ENCODE assay signal across 16 mouse cellular contexts in the genomic region with DNA sequence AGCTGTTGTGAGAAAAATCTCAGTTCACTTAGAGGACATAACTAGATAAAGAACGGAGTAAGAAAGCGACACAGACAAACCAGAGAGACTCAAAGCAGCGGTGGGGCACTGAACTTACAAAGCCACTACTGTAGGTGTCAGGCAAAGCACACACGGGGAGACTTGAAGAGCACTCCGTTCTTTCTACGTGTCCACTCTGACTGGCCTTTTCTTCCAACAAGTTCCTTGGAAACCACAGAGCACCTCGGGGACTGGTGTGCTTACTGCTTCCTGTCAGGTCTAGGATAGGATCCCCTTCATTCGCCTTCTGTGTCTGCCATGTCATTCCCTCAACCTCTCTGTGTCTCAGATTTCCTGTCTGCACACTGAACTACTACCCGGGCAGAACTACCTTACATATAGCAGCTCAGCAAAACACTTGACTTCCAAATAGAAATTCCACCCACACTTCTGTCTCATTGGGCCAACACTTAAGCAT.
DNase-seq lines count a peak whose midpoint lies in the region; ATAC-seq and TF ChIP-seq lines count a peak whose summit lies in the region.
"Had no signal": no experiment of that assay in that cellular context is flagged by ENCODE, and none has a peak within 500 bp of the region (broad histone marks: within the 10 kb centered on the region; RNA-seq: fewer than 3 reads in every experiment).

No protein-coding gene starts in this region.

- no peak overlapping the region for H3K9ac ChIP-seq in hindbrain, postnatal 0 days (replicated peaks; ENCODE audit: low read length)
- H3K9ac ChIP-seq in hindbrain, embryonic 14.5 days, result no peak overlapping the region
- H3K9ac ChIP-seq in stomach, postnatal 0 days (ENCODE audit: low read length), result no peak overlapping the region
- H3K9ac ChIP-seq: embryonic facial prominence, embryonic 13.5 days; limb, embryonic 13.5 days; neural tube, embryonic 15.5 days had no signal

- H3K4me3 ChIP-seq in hindbrain, postnatal 0 days (ENCODE audit: low read length), result no peak overlapping the region
- H3K4me3 ChIP-seq in hindbrain, embryonic 14.5 days (replicated peaks; ENCODE audit: low read length), result no peak overlapping the region
- no peak overlapping the region for H3K4me3 ChIP-seq in testis, adult 2 months (ENCODE audit: control insufficient read depth, low read depth, low read length)
- no peak overlapping the region for H3K4me3 ChIP-seq in stomach, postnatal 0 days (ENCODE audit: low read depth, low read length)
- no peak overlapping the region for H3K4me3 ChIP-seq in forebrain, embryonic 10.5 days
- H3K4me3 ChIP-seq: embryonic facial prominence, embryonic 13.5 days; hindbrain, embryonic 10.5 days; limb, embryonic 13.5 days; neural tube, embryonic 15.5 days had no signal

- no peak for DNase-seq in hindbrain, postnatal 0 days (ENCODE audit: low spot score)
- no peak for DNase-seq in hindbrain, embryonic 14.5 days (ENCODE audit: low spot score)
- no peak for DNase-seq in testis, postnatal 14 days (ENCODE audit: low spot score)
- DNase-seq in kidney, postnatal 4 days, result peak; percentile 52 to 65
- no peak for DNase-seq in stomach, postnatal 0 days (ENCODE audit: low spot score)
- no peak for DNase-seq in frontal cortex, adult 2 months (ENCODE audit: extremely low spot score in 1 of 2, low spot score in 1 of 2)
- no peak for DNase-seq in forebrain, embryonic 10.5 days (ENCODE audit: extremely low spot score, low spot score)
- DNase-seq: adrenal gland, postnatal 36 days; cerebellum, adult 11 months; midbrain, embryonic 14.5 days; right cerebral cortex, postnatal 25 days had no signal

- no peak overlapping the region for H3K4me2 ChIP-seq in hindbrain, postnatal 0 days (ENCODE audit: low read depth, low read length)
- H3K4me2 ChIP-seq in hindbrain, embryonic 14.5 days (replicated peaks), result no peak overlapping the region
- no peak overlapping the region for H3K4me2 ChIP-seq in stomach, postnatal 0 days (replicated peaks; ENCODE audit: low read depth)
- H3K4me2 ChIP-seq: embryonic facial prominence, embryonic 13.5 days; limb, embryonic 13.5 days; neural tube, embryonic 15.5 days had no signal

- peak; percentile 25; the same call in 1 of the 2 replicates for TF ChIP-seq CTCF in hindbrain, postnatal 0 days (IDR thresholded peaks at IDR 0.05; ENCODE audit: low read depth)
- no peak for TF ChIP-seq CTCF in testis, adult 2 months (IDR thresholded peaks at IDR 0.05; ENCODE audit: control insufficient read depth, insufficient read depth, insufficient replicate concordance, low read depth, low read length)
- peak; percentile 46 for TF ChIP-seq CTCF in stomach, postnatal 0 days (IDR thresholded peaks at IDR 0.05; ENCODE audit: low read depth)

- H3K36me3 ChIP-seq in hindbrain, postnatal 0 days (ENCODE audit: insufficient read depth, low read length), result no peaks in the 10 kb centered on the region
- no peaks in the 10 kb centered on the region for H3K36me3 ChIP-seq in hindbrain, embryonic 14.5 days (replicated peaks; ENCODE audit: control insufficient read depth, insufficient read depth)
- no peaks in the 10 kb centered on the region for H3K36me3 ChIP-seq in testis, adult 2 months (ENCODE audit: control insufficient read depth, insufficient read depth, low read length)
- no peaks in the 10 kb centered on the region for H3K36me3 ChIP-seq in stomach, postnatal 0 days (ENCODE audit: control insufficient read depth, insufficient read depth, low read length)
- no peaks in the 10 kb centered on the region for H3K36me3 ChIP-seq in forebrain, embryonic 10.5 days (replicated peaks)
- H3K36me3 ChIP-seq: embryonic facial prominence, embryonic 13.5 days; hindbrain, embryonic 10.5 days; limb, embryonic 13.5 days; neural tube, embryonic 15.5 days had no signal

- H3K9me3 ChIP-seq in hindbrain, postnatal 0 days (ENCODE audit: low read length), result no peaks in the 10 kb centered on the region
- no peaks in the 10 kb centered on the region for H3K9me3 ChIP-seq in hindbrain, embryonic 14.5 days (ENCODE audit: control insufficient read depth, low read length)
- no peaks in the 10 kb centered on the region for H3K9me3 ChIP-seq in stomach, postnatal 0 days (ENCODE audit: control insufficient read depth, low read length)
- H3K9me3 ChIP-seq in forebrain, embryonic 10.5 days, result no peaks in the 10 kb centered on the region
- H3K9me3 ChIP-seq: embryonic facial prominence, embryonic 13.5 days; hindbrain, embryonic 10.5 days; neural tube, embryonic 15.5 days had no signal

- 77% methylated on average over 9 of the region's 9 CpGs for WGBS in hindbrain, postnatal 0 days
- WGBS in hindbrain, embryonic 14.5 days, result 81% methylated on average over 9 of the region's 9 CpGs
- WGBS in stomach, postnatal 0 days, result 71% methylated on average over 9 of the region's 9 CpGs
- 76% methylated on average over 9 of the region's 9 CpGs for WGBS in forebrain, embryonic 10.5 days

- no peak for TF ChIP-seq EP300 in stomach, postnatal 0 days (optimal IDR thresholded peaks at IDR 0.05)

- no peak overlapping the region for H3K27ac ChIP-seq in hindbrain, postnatal 0 days
- H3K27ac ChIP-seq in hindbrain, embryonic 14.5 days, result no peak overlapping the region
- 0 out of 2 replicates have a peak overlapping the region, but pooled peaks have one; percentile 21 for H3K27ac ChIP-seq in testis, adult 2 months (ENCODE audit: control insufficient read depth, insufficient read depth, low read depth, low read length)
- no peak overlapping the region for H3K27ac ChIP-seq in stomach, postnatal 0 days (replicated peaks)
- H3K27ac ChIP-seq in forebrain, embryonic 10.5 days, result no peak overlapping the region
- H3K27ac ChIP-seq: embryonic facial prominence, embryonic 13.5 days; hindbrain, embryonic 10.5 days; limb, embryonic 13.5 days; neural tube, embryonic 15.5 days had no signal

- no peaks in the 10 kb centered on the region for H3K4me1 ChIP-seq in hindbrain, postnatal 0 days (ENCODE audit: insufficient read depth, low read length)
- 0 out of 2 replicates have a peak, but pooled peaks cover 4% of the 10 kb centered on the region for H3K4me1 ChIP-seq in hindbrain, embryonic 14.5 days (replicated peaks; ENCODE audit: control insufficient read depth, insufficient read depth, low read length)
- H3K4me1 ChIP-seq in testis, adult 2 months (ENCODE audit: control insufficient read depth, insufficient read depth, low read length), result peaks cover 2% of the 10 kb centered on the region; the same call in 1 of the 2 replicates
- H3K4me1 ChIP-seq in stomach, postnatal 0 days (replicated peaks; ENCODE audit: control insufficient read depth, insufficient read depth), result no peaks in the 10 kb centered on the region
- H3K4me1 ChIP-seq in forebrain, embryonic 10.5 days, result peaks cover 14% of the 10 kb centered on the region

- TF ChIP-seq POLR2A in testis, adult 2 months (IDR thresholded peaks at IDR 0.05; ENCODE audit: control insufficient read depth, low read depth, low read length), result no peak

- H3K27me3 ChIP-seq in hindbrain, postnatal 0 days (ENCODE audit: insufficient read depth, low read length), result no peaks in the 10 kb centered on the region
- H3K27me3 ChIP-seq in hindbrain, embryonic 14.5 days (ENCODE audit: control insufficient read depth, insufficient read depth, low read length), result no peaks in the 10 kb centered on the region
- H3K27me3 ChIP-seq in testis, adult 2 months (ENCODE audit: control insufficient read depth, insufficient read depth, low read length), result no peaks in the 10 kb centered on the region
- no peaks in the 10 kb centered on the region for H3K27me3 ChIP-seq in stomach, postnatal 0 days (ENCODE audit: control insufficient read depth, insufficient read depth, low read length)
- no peaks in the 10 kb centered on the region for H3K27me3 ChIP-seq in forebrain, embryonic 10.5 days (ENCODE audit: poor library complexity, severe bottlenecking)
- H3K27me3 ChIP-seq: embryonic facial prominence, embryonic 13.5 days; limb, embryonic 13.5 days; neural tube, embryonic 15.5 days had no signal

- ATAC-seq in hindbrain, postnatal 0 days, result no peak
- no peak for ATAC-seq in hindbrain, embryonic 14.5 days (ENCODE audit: low FRiP score)
- no peak for ATAC-seq in stomach, postnatal 0 days (ENCODE audit: low FRiP score, low TSS enrichment)

Comparison
In these comparisons a context has a peak if more than half of its experiments do, and no peak if none do; other contexts are left out.
1. DNase-seq: peak in kidney, postnatal 4 days (2 of 2); none in hindbrain, postnatal 0 days (single experiment), hindbrain, embryonic 14.5 days (single experiment), testis, postnatal 14 days (single experiment), stomach, postnatal 0 days (single experiment), frontal cortex, adult 2 months (0 of 2) and forebrain, embryonic 10.5 days (single experiment).